Mouse (Mus musculus): Measurements from ENCODE around the gene Otulin.

DNA sequence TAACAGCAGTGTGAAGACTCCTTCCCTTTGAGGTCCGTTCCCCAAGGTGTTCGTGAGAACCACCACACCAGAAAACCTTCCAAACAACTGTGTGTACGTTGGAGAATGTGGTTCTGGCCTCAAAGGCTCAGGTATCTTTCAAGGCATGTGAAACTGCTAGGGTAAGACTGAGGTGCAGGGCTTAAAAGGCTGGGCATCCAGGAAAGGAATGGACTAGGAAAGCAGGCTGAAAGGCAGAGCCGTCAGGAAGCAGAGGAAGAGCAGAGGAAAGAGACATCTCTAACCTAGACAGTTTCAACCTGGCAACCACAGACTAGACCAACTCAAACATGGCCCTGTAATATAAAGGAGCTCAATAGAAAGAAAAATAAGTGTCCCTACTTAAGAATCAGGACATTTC, 1.4 kb downstream of the Otulin start:
- TF ChIP-seq CTCF (conservative IDR thresholded peaks at IDR 0.05; ENCODE audit: low read length) (no peak), POU5F1 (IDR thresholded peaks at IDR 0.05; ENCODE audit: borderline replicate concordance, low read length) (no peak), NANOG (IDR thresholded peaks at IDR 0.05; ENCODE audit: borderline replicate concordance, low read length) (no peak)

All from E14TG2a.4 (cell line).